Mouse (Mus musculus): Measurements from ENCODE around the gene Med13l.

The Med13l gene

GRCm38 (mm10) chr5:118560385-118561085 lies at the start of gene Med13l:
Med13l (plus strand) TSS chr5:118560679.
- peak; percentile 68 for DNase-seq (ENCODE audit: low spot score)

GRCm38 (mm10) chr5:118510969-118511368 lies 49.5 kb upstream of the Med13l start:
- DNase-seq (ENCODE audit: low spot score): no peak

- DNase-seq (ENCODE audit: low spot score): no peak
Measured at GRCm38 (mm10) chr5:118513005-118513404, 47.5 kb upstream of the Med13l start.

- DNase-seq (ENCODE audit: low spot score): peak; percentile 48
Measured at GRCm38 (mm10) chr5:118513629-118514526, 46.6 kb upstream of the Med13l start.

DNA sequence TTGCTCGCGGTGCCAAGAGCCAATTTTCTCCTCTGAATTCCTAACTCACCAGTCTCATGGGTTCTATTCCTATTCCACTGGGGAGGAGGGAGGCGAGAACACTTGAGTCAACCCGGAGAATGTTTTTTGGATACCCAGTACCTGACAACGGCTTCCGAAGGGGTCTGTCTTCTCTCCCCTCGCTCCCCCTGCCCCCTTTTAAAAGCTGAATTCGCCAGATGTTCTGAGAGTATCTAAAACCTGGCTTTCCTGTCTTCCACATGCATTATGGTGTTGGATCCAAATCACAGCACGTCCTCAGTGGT lies 46.0 kb upstream of the Med13l start:
- no peak for DNase-seq (ENCODE audit: low spot score)

DNA sequence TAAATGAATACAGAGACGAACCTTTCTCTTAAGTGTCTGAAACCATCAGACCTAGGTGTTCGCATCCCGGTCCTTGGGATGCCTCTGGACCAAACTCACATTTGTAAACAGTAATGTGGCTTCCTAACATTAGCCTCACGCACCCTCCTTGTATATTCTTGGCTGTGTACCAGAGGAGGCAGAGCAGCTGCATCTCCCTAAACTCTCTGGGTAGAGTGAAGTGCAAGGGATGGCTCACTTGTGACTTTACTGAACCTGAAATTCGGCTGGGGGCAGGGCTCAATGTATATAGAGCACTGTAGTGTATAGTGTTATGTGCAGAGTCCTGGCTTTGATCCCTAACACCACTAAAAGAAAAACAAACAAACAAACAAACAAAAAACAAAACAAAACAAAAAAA lies 45.6 kb upstream of the Med13l start:
- no peak for DNase-seq (ENCODE audit: low spot score)

DNA sequence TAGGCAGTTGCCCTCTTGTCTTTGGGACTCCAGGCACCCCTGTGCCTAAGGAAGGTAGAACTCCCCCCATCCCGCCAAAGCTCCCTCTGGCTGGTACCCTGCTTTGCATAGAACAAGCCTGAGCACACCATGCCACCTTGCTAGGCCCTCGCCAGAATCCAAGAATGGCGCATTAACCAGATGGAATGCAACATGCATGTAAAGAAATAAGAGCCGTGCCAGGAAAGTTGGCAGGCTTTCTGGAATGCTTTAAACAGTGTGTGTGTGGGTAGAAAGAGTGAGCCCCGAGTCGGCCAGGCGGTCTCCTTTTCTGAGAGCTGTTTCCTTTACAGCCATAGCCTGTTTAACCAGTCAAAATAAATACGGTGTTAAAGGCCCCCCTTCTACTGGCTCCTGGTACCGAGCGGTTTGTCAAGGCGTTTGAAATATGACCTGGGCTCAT lies 45.2 kb upstream of the Med13l start:
- DNase-seq (ENCODE audit: low spot score): peak; percentile 24

DNA sequence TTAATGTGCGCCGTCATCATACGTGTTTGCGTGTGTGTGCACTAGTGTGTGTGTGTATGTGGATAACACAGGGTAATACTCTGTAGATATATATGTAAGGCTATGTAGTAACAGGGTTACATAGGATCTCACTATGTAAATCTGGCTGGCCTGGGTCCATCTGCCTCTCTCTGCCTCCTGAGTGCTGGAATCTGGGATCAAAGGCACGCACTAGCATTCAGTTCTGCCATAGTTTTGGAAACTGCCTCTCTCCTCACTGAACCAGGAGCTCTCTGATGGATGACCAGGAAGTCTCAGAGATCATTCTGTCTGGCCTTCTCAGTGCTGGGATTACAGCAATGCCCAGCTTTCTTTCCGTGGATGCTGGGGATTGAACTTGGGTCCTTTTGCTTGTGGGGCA lies 44.4 kb upstream of the Med13l start:
- no peak for DNase-seq (ENCODE audit: low spot score)

GRCm38 (mm10) chr5:118516470-118516869 lies 44.0 kb upstream of the Med13l start:
- no peak for DNase-seq (ENCODE audit: low spot score)

- DNase-seq (ENCODE audit: low spot score): no peak
Measured at GRCm38 (mm10) chr5:118520457-118520856, 40.0 kb upstream of the Med13l start.

DNA sequence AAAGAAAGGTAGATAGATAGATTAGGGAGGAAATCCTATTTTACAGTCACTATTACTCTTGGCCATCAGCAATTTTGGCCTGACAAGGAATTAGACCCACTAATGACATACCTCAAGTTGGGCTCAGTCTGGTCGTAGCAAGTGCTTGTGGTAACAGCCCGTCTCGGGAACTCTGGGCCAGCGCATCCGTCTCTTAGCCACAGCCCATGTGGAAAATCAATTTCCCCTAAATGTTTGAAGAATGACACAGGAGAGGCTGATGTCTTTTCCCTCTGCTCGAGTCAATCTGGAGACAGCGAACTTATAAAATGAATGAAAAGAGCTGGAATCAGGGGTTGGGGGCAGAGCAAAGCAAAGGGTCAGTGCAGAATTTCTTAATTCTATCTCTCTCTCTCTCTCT lies 36.1 kb upstream of the Med13l start:
- no peak for DNase-seq (ENCODE audit: low spot score)

DNA sequence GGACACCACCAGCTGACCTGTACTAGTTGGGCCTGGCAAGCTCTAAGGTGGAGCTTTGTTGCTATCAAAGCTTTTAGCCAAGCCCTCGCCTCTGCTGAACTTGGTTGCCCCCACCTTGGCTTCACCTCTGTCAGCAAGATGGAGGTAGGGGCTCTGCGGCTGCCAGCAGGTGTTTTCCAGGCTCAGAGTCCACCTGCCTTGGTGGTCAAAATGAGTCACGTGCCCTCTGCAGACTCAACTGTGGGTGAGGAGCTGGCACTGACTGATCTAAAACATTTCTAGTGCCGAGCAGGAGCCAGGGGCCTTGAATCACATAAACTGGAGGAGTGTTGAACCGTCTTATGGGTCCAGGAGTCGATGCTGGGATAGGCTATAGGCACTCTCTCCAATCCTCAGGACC lies 34.8 kb upstream of the Med13l start:
- DNase-seq (ENCODE audit: low spot score): no peak

GRCm38 (mm10) chr5:118526504-118526903 lies 34.0 kb upstream of the Med13l start:
- no peak for DNase-seq (ENCODE audit: low spot score)

DNA sequence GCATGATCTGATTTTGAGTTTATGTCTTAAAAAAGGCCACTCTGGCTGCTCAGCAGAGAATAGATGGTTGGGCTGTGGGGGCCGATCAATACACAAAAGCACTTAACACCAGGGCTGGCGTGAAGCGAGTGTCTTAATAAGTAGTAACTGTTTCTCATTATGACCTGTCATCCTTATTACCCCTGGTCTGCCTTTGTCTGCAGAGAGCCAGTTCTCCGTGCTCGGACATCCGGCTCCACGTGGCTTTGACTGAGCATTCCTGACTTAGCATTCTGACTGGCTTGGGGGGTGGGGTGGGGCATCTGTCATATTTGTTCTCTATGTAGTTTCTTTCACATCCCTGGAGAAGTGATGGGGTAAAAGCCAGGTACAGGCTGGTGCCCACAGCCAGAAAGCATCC lies 31.2 kb upstream of the Med13l start:
- no peak for DNase-seq (ENCODE audit: low spot score)

DNA sequence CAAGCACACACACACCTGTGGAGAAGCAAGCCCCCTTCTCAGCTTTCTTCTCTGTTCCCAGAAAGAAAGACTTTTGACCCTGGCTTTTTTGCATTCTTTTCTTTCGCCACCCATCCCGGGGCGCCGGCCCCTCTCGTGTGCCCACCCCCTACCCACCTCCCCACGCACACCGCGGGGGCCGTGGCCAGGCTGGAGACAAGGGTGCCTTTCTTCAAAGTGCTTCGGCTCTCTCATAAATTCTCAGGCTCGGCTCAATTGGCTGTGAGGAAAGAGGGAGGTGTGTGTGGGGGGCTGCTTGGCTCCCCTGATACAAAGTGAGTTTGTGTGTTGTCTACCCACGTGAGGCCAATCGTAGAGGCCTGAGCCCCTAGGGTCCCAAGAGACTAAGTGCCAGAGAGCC lies 28.4 kb upstream of the Med13l start:
- no peak for DNase-seq (ENCODE audit: low spot score)

DNA sequence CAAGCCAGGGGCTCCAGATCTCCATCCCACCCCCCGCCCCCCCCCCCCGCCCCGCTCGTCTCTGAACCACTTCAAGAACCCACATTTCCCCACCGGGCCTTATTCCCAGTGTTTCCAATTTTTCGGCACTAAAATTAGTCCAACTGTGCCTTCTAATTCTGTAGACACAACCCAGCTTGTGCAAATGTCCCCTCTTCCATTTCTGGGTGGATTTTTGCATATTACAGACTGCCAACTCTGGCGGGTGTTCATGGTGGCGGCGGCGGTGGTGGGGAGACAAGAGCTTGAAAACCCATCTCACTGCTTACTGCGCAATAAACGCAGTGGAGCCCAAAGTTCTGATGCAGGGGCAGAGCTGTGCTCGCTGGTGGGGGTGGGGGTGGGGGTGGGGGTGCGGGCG lies 27.8 kb upstream of the Med13l start:
- no peak for DNase-seq (ENCODE audit: low spot score)

DNA sequence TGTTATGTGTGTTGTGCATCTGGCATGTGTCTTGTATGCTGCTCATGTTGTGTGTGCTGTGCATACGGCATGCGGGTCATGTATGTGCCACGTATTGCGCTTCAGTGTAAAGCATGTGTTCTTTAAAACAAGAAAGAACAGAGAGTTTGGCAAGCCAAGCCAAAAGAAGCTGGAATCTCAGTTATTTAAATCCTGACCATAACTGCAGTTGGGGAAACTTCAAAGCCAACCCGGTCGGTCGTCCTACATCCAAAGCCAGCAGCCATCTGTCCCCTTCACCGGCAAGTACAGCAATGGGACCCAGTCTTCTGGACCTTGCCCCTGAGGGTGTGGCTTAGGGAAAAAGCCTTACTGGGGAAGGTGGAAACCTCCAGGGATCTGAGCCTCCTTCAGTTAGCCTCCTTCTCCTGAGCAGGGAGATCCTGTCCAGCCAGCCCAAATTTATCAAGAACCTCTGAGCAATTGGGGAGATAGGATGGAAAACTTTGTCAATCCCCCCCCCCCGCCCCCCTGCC lies 26.0 kb upstream of the Med13l start:
- no peak for DNase-seq (ENCODE audit: low spot score)

- no peak for DNase-seq (ENCODE audit: low spot score)
Measured at GRCm38 (mm10) chr5:118535130-118535529, 25.3 kb upstream of the Med13l start.

DNA sequence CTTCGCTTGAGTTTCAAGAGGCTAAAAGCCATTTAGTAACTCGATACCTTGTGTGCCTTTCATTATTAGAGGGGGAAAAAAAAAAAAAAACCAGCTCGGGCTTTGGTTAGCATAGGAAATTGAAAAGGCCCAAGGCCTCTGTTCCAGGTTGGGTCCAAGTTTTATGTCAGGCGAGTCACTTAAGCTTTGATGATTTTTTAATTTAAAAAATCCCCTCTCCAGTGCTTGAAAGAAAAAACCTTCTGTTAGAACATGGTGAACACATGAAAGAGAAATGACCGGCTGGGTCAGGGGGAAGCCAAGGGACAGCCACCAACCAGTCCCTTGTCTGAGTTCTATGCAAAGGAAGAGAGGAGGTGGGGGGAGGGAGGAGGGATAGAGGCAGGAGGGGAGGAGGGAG lies 22.0 kb upstream of the Med13l start:
- no peak for DNase-seq (ENCODE audit: low spot score)

GRCm38 (mm10) chr5:118543816-118544215 lies 16.7 kb upstream of the Med13l start:
- DNase-seq (ENCODE audit: low spot score): no peak

DNA sequence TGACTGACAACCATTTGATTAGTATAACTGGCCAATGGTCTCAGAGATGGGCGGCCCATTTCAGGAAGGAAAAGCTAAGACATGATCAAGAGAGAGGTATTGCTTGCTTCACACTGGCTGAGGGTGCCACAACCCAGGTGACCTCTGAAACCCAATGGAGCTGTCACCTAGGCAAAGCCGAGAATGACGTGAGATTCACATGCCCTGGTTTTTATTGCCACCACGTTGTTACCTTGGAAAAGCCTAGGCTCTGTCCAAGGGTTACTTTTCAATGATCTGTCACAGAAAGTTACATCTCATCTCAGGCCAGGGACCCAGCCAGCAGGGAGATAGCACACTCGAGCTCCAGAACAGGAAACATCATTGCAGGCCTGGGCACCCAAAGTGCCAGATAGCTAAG lies 10.0 kb upstream of the Med13l start:
- DNase-seq (ENCODE audit: low spot score): no peak

GRCm38 (mm10) chr5:118553290-118553689 lies 7.2 kb upstream of the Med13l start:
- DNase-seq (ENCODE audit: low spot score): no peak

DNA sequence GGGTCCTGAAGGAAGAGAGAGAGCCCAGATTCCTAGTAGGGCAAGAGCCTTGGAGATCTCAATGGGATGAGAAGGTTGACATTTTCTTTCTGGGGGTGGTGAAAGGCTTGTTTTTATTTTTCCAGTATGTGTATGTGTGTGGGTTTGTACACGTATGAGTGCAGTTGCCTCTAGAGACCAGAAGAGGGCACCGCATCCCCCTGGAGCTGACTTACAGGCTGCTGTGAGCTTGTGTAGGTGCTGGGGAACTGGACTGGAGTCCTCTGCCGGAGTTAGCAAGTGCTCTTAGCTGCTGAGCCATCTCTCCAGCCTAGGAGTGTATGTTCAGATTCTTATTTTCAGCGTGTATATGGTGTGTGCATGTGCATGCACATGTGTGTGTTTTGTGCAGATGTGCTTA lies 5.2 kb upstream of the Med13l start:
- no peak for DNase-seq (ENCODE audit: low spot score)
